Mouse (Mus musculus): ENCODE measurements around the gene Xpc. TPM values are rescaled to one million over a fixed set of nuclear protein-coding genes. Genes with fewer than 3 reads are reported as not detected.

Xpc gene
- polyA plus RNA-seq, 1 experiment from 2014 or later: 14.9 TPM

DNA sequence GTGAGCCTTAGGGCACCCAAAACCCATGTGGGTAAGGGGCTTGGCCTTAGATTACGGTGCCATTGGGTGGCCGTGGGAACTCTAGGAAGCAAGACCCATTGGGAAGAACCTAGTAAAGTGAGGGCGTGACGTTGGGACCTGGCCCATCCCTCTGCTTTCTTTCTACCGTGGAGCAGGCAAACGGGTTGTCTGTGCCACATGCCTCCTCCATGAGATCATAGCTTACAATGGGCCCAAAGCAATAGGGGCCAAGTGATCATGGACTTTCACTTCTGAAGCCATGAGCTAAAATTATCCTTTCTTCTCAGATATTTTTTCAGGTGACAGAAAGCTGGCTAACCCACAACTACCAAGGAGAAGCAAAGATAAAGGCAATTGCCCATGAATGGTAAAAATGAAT lies 15.6 kb upstream of the Xpc start:
- Histone ChIP-seq H3K27ac (ENCODE audit: low read length) (no peak overlapping the region), H3K27me3 (ENCODE audit: control insufficient read depth, insufficient read depth, low read length) (no peaks in the 10 kb centered on the region), H3K9ac (ENCODE audit: low read length) (no peak overlapping the region), H3K4me1 (ENCODE audit: control insufficient read depth, insufficient read depth, low read length) (peaks cover 8% of the 10 kb centered on the region), H3K9me3 (replicated peaks; ENCODE audit: control insufficient read depth, low read length) (no peaks in the 10 kb centered on the region), H3K36me3 (ENCODE audit: control insufficient read depth, insufficient read depth, low read length) (no peaks in the 10 kb centered on the region), H3K4me3 (replicated peaks; ENCODE audit: low read length) (no peak overlapping the region), H3K4me2 (ENCODE audit: low read depth, low read length) (no peak overlapping the region)
- WGBS: 71% methylated on average over 6 of the region's 6 CpGs
- ATAC-seq (ENCODE audit: insufficient read depth, low FRiP score): no peak

GRCm38 (mm10) chr6:91530673-91531072 lies 15.0 kb upstream of the Xpc start:
- no peak for ATAC-seq (ENCODE audit: insufficient read depth, low FRiP score)
- Histone ChIP-seq H3K4me2 (ENCODE audit: low read depth, low read length) (no peak overlapping the region), H3K4me3 (replicated peaks; ENCODE audit: low read length) (no peak overlapping the region), H3K27me3 (ENCODE audit: control insufficient read depth, insufficient read depth, low read length) (no peaks in the 10 kb centered on the region), H3K27ac (ENCODE audit: low read length) (no peak overlapping the region), H3K9me3 (replicated peaks; ENCODE audit: control insufficient read depth, low read length) (no peaks in the 10 kb centered on the region), H3K9ac (ENCODE audit: low read length) (no peak overlapping the region), H3K4me1 (ENCODE audit: control insufficient read depth, insufficient read depth, low read length) (peaks cover 8% of the 10 kb centered on the region), H3K36me3 (ENCODE audit: control insufficient read depth, insufficient read depth, low read length) (no peaks in the 10 kb centered on the region)
- 86% methylated on average over 8 of the region's 8 CpGs for WGBS

GRCm38 (mm10) chr6:91528265-91528664 lies 12.6 kb upstream of the Xpc start:
- Histone ChIP-seq H3K4me3 (replicated peaks; ENCODE audit: low read length) (no peak overlapping the region), H3K4me1 (ENCODE audit: control insufficient read depth, insufficient read depth, low read length) (peaks cover 4% of the 10 kb centered on the region), H3K27me3 (ENCODE audit: control insufficient read depth, insufficient read depth, low read length) (no peaks in the 10 kb centered on the region), H3K9ac (ENCODE audit: low read length) (no peak overlapping the region), H3K4me2 (ENCODE audit: low read depth, low read length) (no peak overlapping the region), H3K27ac (ENCODE audit: low read length) (no peak overlapping the region), H3K9me3 (replicated peaks; ENCODE audit: control insufficient read depth, low read length) (no peaks in the 10 kb centered on the region), H3K36me3 (ENCODE audit: control insufficient read depth, insufficient read depth, low read length) (no peaks in the 10 kb centered on the region)
- no peak for ATAC-seq (ENCODE audit: insufficient read depth, low FRiP score)
- WGBS: 78% methylated on average over 7 of the region's 7 CpGs

DNA sequence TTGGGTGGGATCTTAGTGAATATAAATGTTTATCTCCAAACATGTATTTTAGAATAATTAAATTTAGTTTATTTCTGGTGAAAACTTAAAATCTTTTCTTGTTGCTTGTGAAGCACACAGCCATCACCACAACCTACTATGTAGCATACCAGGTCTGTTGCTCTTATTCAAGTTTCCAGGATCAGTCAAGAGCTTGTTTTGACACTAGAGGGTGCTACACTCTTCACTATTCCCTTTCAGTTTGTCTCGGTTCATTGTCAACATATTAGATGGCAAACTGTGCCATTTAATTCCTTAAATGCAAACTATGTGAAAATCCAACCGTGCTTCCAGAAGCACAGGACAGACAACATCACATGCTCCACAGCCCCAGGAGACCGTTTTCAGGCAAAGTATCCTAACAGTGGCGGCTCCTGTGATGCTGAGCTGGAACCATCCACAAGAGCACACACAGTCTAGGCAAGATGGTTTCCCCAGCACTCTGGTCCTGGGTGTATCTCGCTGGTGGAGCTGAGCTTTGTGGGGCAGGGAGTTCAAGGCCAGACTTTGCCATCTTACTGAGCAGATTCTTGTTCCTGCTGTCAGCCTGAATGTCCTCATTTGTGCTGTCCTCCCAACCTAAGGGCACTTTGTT lies 11.7 kb upstream of the Xpc start:
- 44% methylated on average over 5 of the region's 5 CpGs for WGBS
- Histone ChIP-seq H3K4me2 (ENCODE audit: low read depth, low read length) (no peak overlapping the region), H3K36me3 (ENCODE audit: control insufficient read depth, insufficient read depth, low read length) (peaks cover 5% of the 10 kb centered on the region; the same call in 1 of the 2 replicates), H3K27me3 (ENCODE audit: control insufficient read depth, insufficient read depth, low read length) (no peaks in the 10 kb centered on the region), H3K4me1 (ENCODE audit: control insufficient read depth, insufficient read depth, low read length) (no peaks in the 10 kb centered on the region), H3K27ac (ENCODE audit: low read length) (no peak overlapping the region), H3K4me3 (replicated peaks; ENCODE audit: low read length) (no peak overlapping the region), H3K9ac (ENCODE audit: low read length) (no peak overlapping the region), H3K9me3 (replicated peaks; ENCODE audit: control insufficient read depth, low read length) (no peaks in the 10 kb centered on the region)
- ATAC-seq (ENCODE audit: insufficient read depth, low FRiP score): no peak

GRCm38 (mm10) chr6:91525544-91525943 lies 9.9 kb upstream of the Xpc start:
- Histone ChIP-seq H3K9me3 (replicated peaks; ENCODE audit: control insufficient read depth, low read length) (no peaks in the 10 kb centered on the region), H3K27me3 (ENCODE audit: control insufficient read depth, insufficient read depth, low read length) (no peaks in the 10 kb centered on the region), H3K4me2 (ENCODE audit: low read depth, low read length) (no peak overlapping the region), H3K36me3 (ENCODE audit: control insufficient read depth, insufficient read depth, low read length) (peaks cover 5% of the 10 kb centered on the region; the same call in 1 of the 2 replicates), H3K4me1 (ENCODE audit: control insufficient read depth, insufficient read depth, low read length) (no peaks in the 10 kb centered on the region), H3K4me3 (replicated peaks; ENCODE audit: low read length) (no peak overlapping the region), H3K9ac (ENCODE audit: low read length) (no peak overlapping the region), H3K27ac (ENCODE audit: low read length) (no peak overlapping the region)
- 80% methylated on average over 4 of the region's 4 CpGs for WGBS
- no peak for ATAC-seq (ENCODE audit: insufficient read depth, low FRiP score)

DNA sequence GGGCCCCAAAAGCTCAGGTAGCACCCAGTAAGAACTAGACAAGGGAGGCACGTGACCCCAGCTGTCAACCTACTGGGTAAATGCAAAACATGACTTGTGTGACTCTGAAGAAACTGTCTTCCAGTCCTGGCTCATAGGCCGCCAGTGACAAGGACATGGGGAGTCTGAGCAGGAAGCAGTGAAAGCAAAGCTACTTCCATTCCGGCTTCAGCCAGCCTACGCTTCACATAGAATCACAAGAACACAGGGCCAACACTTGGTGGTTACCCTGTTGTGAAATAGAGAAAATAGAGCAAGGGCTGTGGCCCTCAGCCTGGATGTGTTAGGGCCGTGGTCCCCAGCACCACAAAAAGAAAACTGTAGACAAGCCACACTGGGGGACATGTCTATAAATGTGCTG lies 7.1 kb upstream of the Xpc start:
- Histone ChIP-seq H3K9ac (ENCODE audit: low read length) (no peak overlapping the region), H3K4me2 (ENCODE audit: low read depth, low read length) (no peak overlapping the region), H3K4me3 (replicated peaks; ENCODE audit: low read length) (no peak overlapping the region), H3K36me3 (ENCODE audit: control insufficient read depth, insufficient read depth, low read length) (peaks cover 16% of the 10 kb centered on the region), H3K4me1 (ENCODE audit: control insufficient read depth, insufficient read depth, low read length) (no peaks in the 10 kb centered on the region), H3K27me3 (ENCODE audit: control insufficient read depth, insufficient read depth, low read length) (no peaks in the 10 kb centered on the region), H3K27ac (ENCODE audit: low read length) (no peak overlapping the region), H3K9me3 (replicated peaks; ENCODE audit: control insufficient read depth, low read length) (no peaks in the 10 kb centered on the region)
- ATAC-seq (ENCODE audit: insufficient read depth, low FRiP score): no peak
- 93% methylated on average over 5 of the region's 5 CpGs for WGBS

DNA sequence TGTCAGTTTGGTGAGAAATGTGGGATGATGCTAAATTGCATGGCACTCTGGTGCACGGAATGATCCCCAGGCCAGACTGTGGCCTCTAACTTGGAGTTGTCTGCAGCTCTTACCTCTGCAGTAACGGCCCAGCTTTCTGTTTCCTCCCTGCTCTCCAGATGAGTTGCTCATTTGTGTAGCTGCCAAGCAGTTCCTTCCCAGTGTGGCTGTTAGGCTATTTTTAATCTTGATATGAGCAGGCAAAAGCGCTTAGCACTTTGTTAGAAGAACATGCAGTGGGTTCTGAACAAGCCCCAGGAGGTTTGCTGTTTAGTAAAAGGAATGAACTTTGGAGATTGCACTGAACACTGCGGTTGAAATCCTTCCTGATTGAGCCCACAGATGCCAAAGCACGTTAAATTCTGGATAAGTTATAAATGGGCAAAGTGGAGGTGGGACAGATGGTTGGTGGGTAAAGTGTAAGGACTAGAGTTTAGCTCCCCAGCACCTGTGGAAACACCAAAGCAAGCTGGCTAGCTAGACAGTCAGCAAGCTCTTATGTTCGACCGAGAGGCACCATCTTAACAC lies 2.8 kb upstream of the Xpc start:
- Histone ChIP-seq H3K27ac (ENCODE audit: low read length) (no peak overlapping the region), H3K27me3 (ENCODE audit: control insufficient read depth, insufficient read depth, low read length) (no peaks in the 10 kb centered on the region), H3K4me3 (replicated peaks; ENCODE audit: low read length) (no peak overlapping the region), H3K36me3 (ENCODE audit: control insufficient read depth, insufficient read depth, low read length) (peaks cover 16% of the 10 kb centered on the region), H3K4me1 (ENCODE audit: control insufficient read depth, insufficient read depth, low read length) (peaks cover 17% of the 10 kb centered on the region), H3K9ac (ENCODE audit: low read length) (no peak overlapping the region), H3K9me3 (replicated peaks; ENCODE audit: control insufficient read depth, low read length) (no peaks in the 10 kb centered on the region), H3K4me2 (ENCODE audit: low read depth, low read length) (no peak overlapping the region)
- WGBS: 88% methylated on average over 7 of the region's 7 CpGs
- ATAC-seq (ENCODE audit: insufficient read depth, low FRiP score): no peak

- H3K9ac ChIP-seq (ENCODE audit: low read length): peak overlapping the region; percentile 94
- H3K27ac ChIP-seq (ENCODE audit: low read length): no peak overlapping the region
- peak overlapping the region; percentile 63 for H3K4me2 ChIP-seq (ENCODE audit: low read depth, low read length)
- no peak for ATAC-seq (ENCODE audit: insufficient read depth, low FRiP score)
- peaks cover 17% of the 10 kb centered on the region for H3K4me1 ChIP-seq (ENCODE audit: control insufficient read depth, insufficient read depth, low read length)
- H3K36me3 ChIP-seq (ENCODE audit: control insufficient read depth, insufficient read depth, low read length): peaks cover 5% of the 10 kb centered on the region; the same call in 1 of the 2 replicates
- 24% methylated on average over 10 of the region's 10 CpGs for WGBS
- H3K9me3 ChIP-seq (replicated peaks; ENCODE audit: control insufficient read depth, low read length): no peaks in the 10 kb centered on the region
- peak overlapping the region; percentile 90 for H3K4me3 ChIP-seq (replicated peaks; ENCODE audit: low read length)
- no peaks in the 10 kb centered on the region for H3K27me3 ChIP-seq (ENCODE audit: control insufficient read depth, insufficient read depth, low read length)
These were observed 838 bp downstream of the Xpc start for GRCm38 (mm10) chr6:91514737-91515362.

GRCm38 (mm10) chr6:91514135-91514534 lies 1.6 kb downstream of the Xpc start:
- H3K4me3 ChIP-seq (replicated peaks; ENCODE audit: low read length): no peak overlapping the region
- peak overlapping the region; percentile 63 for H3K4me2 ChIP-seq (ENCODE audit: low read depth, low read length)
- H3K4me1 ChIP-seq (ENCODE audit: control insufficient read depth, insufficient read depth, low read length): peaks cover 17% of the 10 kb centered on the region
- no peak overlapping the region for H3K27ac ChIP-seq (ENCODE audit: low read length)
- no peaks in the 10 kb centered on the region; the same call in 1 of the 2 replicates for H3K36me3 ChIP-seq (ENCODE audit: control insufficient read depth, insufficient read depth, low read length)
- no peaks in the 10 kb centered on the region for H3K9me3 ChIP-seq (replicated peaks; ENCODE audit: control insufficient read depth, low read length)
- H3K27me3 ChIP-seq (ENCODE audit: control insufficient read depth, insufficient read depth, low read length): no peaks in the 10 kb centered on the region
- ATAC-seq (ENCODE audit: insufficient read depth, low FRiP score): no peak
- peak overlapping the region; percentile 2; the same call in 1 of the 2 replicates for H3K9ac ChIP-seq (ENCODE audit: low read length)
